Mouse (Mus musculus) hindbrain, postnatal 0 days (tissue): ENCODE data around the gene Lamb3. TPM values are rescaled to one million over a fixed set of nuclear protein-coding genes. Genes with fewer than 3 reads are reported as not detected.

ENCODE experiments used
- ATAC-seq: fragments of 200-750 bp; cut with Nextera tagmentation; 2 replicates; pipeline ENCODE4 v1.8.0; 2017; ENCODE audit warnings: mild to moderate bottlenecking, moderate TSS enrichment, moderate library complexity
- DNase-seq: peaks from one replicate; pipeline ENCODE4 v3.0.0-alpha.2; 2015; ENCODE audit warnings: low spot score
- H3K27ac ChIP-seq: fragments of 300-500 bp; sonication (generic); 2 replicates; pipeline ENCODE4 v1.5.1; 2014; ENCODE audit warnings: mild to moderate bottlenecking
- H3K27me3 ChIP-seq: fragments of 300-500 bp; sonication (generic); 2 replicates; pipeline ENCODE4 v1.6.1; 2014; ENCODE audit warnings: low read length, mixed read lengths; ENCODE audit not compliant: insufficient read depth
- H3K36me3 ChIP-seq: fragments of 300-500 bp; sonication (generic); 2 replicates; pipeline ENCODE4 v1.6.1; 2014; ENCODE audit warnings: low read length, mixed read lengths; ENCODE audit not compliant: insufficient read depth
- H3K4me1 ChIP-seq: fragments of 300-500 bp; sonication (generic); 2 replicates; pipeline ENCODE4 v1.6.1; 2014; ENCODE audit warnings: antibody characterized with exemption, low read length, mixed read lengths; ENCODE audit not compliant: insufficient read depth
- H3K4me2 ChIP-seq: fragments of 300-500 bp; sonication (generic); 2 replicates; pipeline ENCODE4 v1.6.1; 2014; ENCODE audit warnings: low read depth, mild to moderate bottlenecking, low read length, moderate library complexity, mixed read lengths
- H3K4me3 ChIP-seq: fragments of 300-500 bp; sonication (generic); 2 replicates; pipeline ENCODE4 v1.5.1; 2014; ENCODE audit warnings: low read length
- H3K9ac ChIP-seq: fragments of 300-500 bp; sonication (generic); replicated peaks from 2 replicates; pipeline ENCODE4 v1.6.1; 2014; ENCODE audit warnings: mild to moderate bottlenecking, low read length, moderate library complexity, mixed read lengths
- H3K9me3 ChIP-seq: fragments of 300-500 bp; sonication (generic); 2 replicates; pipeline ENCODE4 v1.6.1; 2016; ENCODE audit warnings: low read length, mixed read lengths
- CTCF ChIP-seq: IDR thresholded peaks from 2 replicates; pipeline ENCODE4 v1.5.1; 2016; ENCODE audit warnings: antibody characterized with exemption, control low read depth, low read depth
- WGBS: fragments of 180-500 bp; shearing (Covaris S2); extraction: QIAGEN DNeasy Blood & Tissue Kit; methylation state at CpG from one replicate; pipeline ENCODE4 v1.1.7; 2014; 5-methylcytosine and 5-hydroxymethylcytosine counted together
- polyA plus RNA-seq: library from polyadenylated mRNA; unstranded; fragments of >200 nt; fragmentation: Nextera tagmentation; extraction: Ambion mirVana; gene quantifications from 2 replicates; pipeline ENCODE4 v1.2.1, GENCODE M21; 2015
- total RNA-seq: library from RNA; depleted of rRNA; stranded (reverse); fragments of >200 nt; gene quantifications from 2 replicates; pipeline ENCODE4 v1.2.3, GENCODE M21; 2014; rRNA removed

Gene Lamb3
- total and polyA plus RNA-seq, 2 experiments from 2014 or later, result 0.36 to 1.3 TPM

- Histone ChIP-seq H3K27me3 (no peaks in the 10 kb centered on the region), H3K9me3 (no peaks in the 10 kb centered on the region), H3K4me3 (0 out of 2 replicates have a peak overlapping the region, but pooled peaks have one; percentile 15), H3K27ac (peak overlapping the region; percentile 22; the same call in 1 of the 2 replicates), H3K4me1 (peaks cover 8% of the 10 kb centered on the region), H3K36me3 (no peaks in the 10 kb centered on the region), H3K9ac (0 out of 2 replicates have a peak overlapping the region, but pooled peaks have one; percentile 7), H3K4me2 (peak overlapping the region; percentile 46)
- DNase-seq (peak; percentile 64), ATAC-seq (peak; percentile 65)
- TF ChIP-seq CTCF, result no peak
- WGBS, result 4% methylated on average over 8 of the region's 8 CpGs
These were observed 174.9 kb downstream of the Lamb3 start for GRCm38 (mm10) chr1:193382435-193382834.

GRCm38 (mm10) chr1:193382841-193383462 lies 175.5 kb downstream of the Lamb3 start:
- 5% methylated on average over 8 of the region's 8 CpGs for WGBS
- no peak overlapping the region for H3K27ac ChIP-seq
- no peaks in the 10 kb centered on the region for H3K27me3 ChIP-seq
- peak; percentile 41 for ATAC-seq
- no peaks in the 10 kb centered on the region for H3K9me3 ChIP-seq
- H3K9ac ChIP-seq, result no peak overlapping the region
- H3K4me1 ChIP-seq, result peaks cover 8% of the 10 kb centered on the region
- H3K36me3 ChIP-seq, result no peaks in the 10 kb centered on the region
- peak; percentile 80 for TF ChIP-seq CTCF
- H3K4me3 ChIP-seq, result 0 out of 2 replicates have a peak overlapping the region, but pooled peaks have one; percentile 15
- peak; percentile 71 for DNase-seq
- H3K4me2 ChIP-seq, result peak overlapping the region; percentile 46

GRCm38 (mm10) chr1:193386136-193386535 lies 178.6 kb downstream of the Lamb3 start:
- WGBS, result 1% methylated on average over 5 of the region's 5 CpGs
- Histone ChIP-seq H3K27ac (no peak overlapping the region), H3K9me3 (no peaks in the 10 kb centered on the region), H3K4me3 (no peak overlapping the region), H3K9ac (no peak overlapping the region), H3K4me1 (peaks cover 15% of the 10 kb centered on the region), H3K4me2 (no peak overlapping the region), H3K27me3 (no peaks in the 10 kb centered on the region), H3K36me3 (no peaks in the 10 kb centered on the region)
- DNase-seq, result peak; percentile 95
- peak; percentile 91 for TF ChIP-seq CTCF
- peak; percentile 44 for ATAC-seq

GRCm38 (mm10) chr1:193387241-193387640 lies 179.7 kb downstream of the Lamb3 start:
- TF ChIP-seq CTCF, result 0 out of 2 replicates have a peak, but pooled peaks have one; percentile 16
- no peak overlapping the region for H3K27ac ChIP-seq
- H3K36me3 ChIP-seq, result no peaks in the 10 kb centered on the region
- H3K4me1 ChIP-seq, result peaks cover 15% of the 10 kb centered on the region
- 42% methylated on average over 2 of the region's 2 CpGs for WGBS
- no peak overlapping the region for H3K4me3 ChIP-seq
- no peaks in the 10 kb centered on the region for H3K27me3 ChIP-seq
- DNase-seq (peak; percentile 43), ATAC-seq (no peak)
- no peaks in the 10 kb centered on the region for H3K9me3 ChIP-seq
- H3K9ac ChIP-seq, result no peak overlapping the region
- no peak overlapping the region for H3K4me2 ChIP-seq

GRCm38 (mm10) chr1:193389505-193389904 lies 182.0 kb downstream of the Lamb3 start:
- H3K9ac ChIP-seq, result no peak overlapping the region
- H3K4me3 ChIP-seq, result no peak overlapping the region
- H3K9me3 ChIP-seq, result no peaks in the 10 kb centered on the region
- H3K27me3 ChIP-seq, result no peaks in the 10 kb centered on the region
- H3K4me2 ChIP-seq, result no peak overlapping the region
- peaks cover 11% of the 10 kb centered on the region; the same call in 1 of the 2 replicates for H3K4me1 ChIP-seq
- H3K27ac ChIP-seq, result no peak overlapping the region
- peak; percentile 76 for DNase-seq
- no peaks in the 10 kb centered on the region for H3K36me3 ChIP-seq
- 6% methylated on average over 3 of the region's 3 CpGs for WGBS
- peak; percentile 61 for ATAC-seq
- TF ChIP-seq CTCF, result no peak

GRCm38 (mm10) chr1:193390004-193390403 lies 182.5 kb downstream of the Lamb3 start:
- 25% methylated on average over 12 of the region's 12 CpGs for WGBS
- no peak overlapping the region for H3K27ac ChIP-seq
- no peak for ATAC-seq

GRCm38 (mm10) chr1:193392266-193392665 lies 184.8 kb downstream of the Lamb3 start:
- ATAC-seq (no peak), DNase-seq (no peak)
- H3K4me2 ChIP-seq, result no peak overlapping the region
- H3K9ac ChIP-seq, result no peak overlapping the region
- TF ChIP-seq CTCF, result peak; percentile 47
- no peaks in the 10 kb centered on the region for H3K9me3 ChIP-seq
- H3K4me1 ChIP-seq, result 0 out of 2 replicates have a peak, but pooled peaks cover 7% of the 10 kb centered on the region
- H3K36me3 ChIP-seq, result no peaks in the 10 kb centered on the region
- WGBS, result 77% methylated on average over 3 of the region's 3 CpGs
- no peak overlapping the region for H3K4me3 ChIP-seq
- H3K27me3 ChIP-seq, result no peaks in the 10 kb centered on the region
- H3K27ac ChIP-seq, result no peak overlapping the region

More at GRCm38 (mm10) chr1:193390004-193390403, 182.5 kb downstream of the Lamb3 start:
- no peaks in the 10 kb centered on the region for H3K36me3 ChIP-seq
- no peak overlapping the region for H3K4me2 ChIP-seq
- no peaks in the 10 kb centered on the region for H3K27me3 ChIP-seq
- H3K4me3 ChIP-seq, result no peak overlapping the region
- TF ChIP-seq CTCF, result no peak
- DNase-seq, result no peak
- H3K9me3 ChIP-seq, result no peaks in the 10 kb centered on the region
- H3K9ac ChIP-seq, result no peak overlapping the region
- peaks cover 11% of the 10 kb centered on the region; the same call in 1 of the 2 replicates for H3K4me1 ChIP-seq

Other genes with a start within 250 kb of the Lamb3 start
- gene Syt14, start 171.9 kb upstream of the Lamb3 start, total RNA-seq, result 9.9 and 10.8 TPM in 2 replicates
- gene Syt14, start 171.9 kb upstream of the Lamb3 start, polyA plus RNA-seq, result 4.1 and 4.6 TPM in 2 replicates
- gene Diexf, start 77.4 kb upstream of the Lamb3 start, total RNA-seq, result 8.6 and 9.8 TPM in 2 replicates
- gene Diexf, start 77.4 kb upstream of the Lamb3 start, polyA plus RNA-seq, result 3.5 and 4.9 TPM in 2 replicates
- 0.47 and 0.78 TPM in 2 replicates for gene Irf6, start 54.6 kb upstream of the Lamb3 start, total RNA-seq
- 0.44 and 0.66 TPM in 2 replicates for gene Irf6, start 54.6 kb upstream of the Lamb3 start, polyA plus RNA-seq
- 11.2 and 14.8 TPM in 2 replicates for gene A130010J15Rik, start 39.7 kb upstream of the Lamb3 start, total RNA-seq
- gene A130010J15Rik, start 39.7 kb upstream of the Lamb3 start, polyA plus RNA-seq, result 8.7 and 8.9 TPM in 2 replicates
- 0.78 and 1.5 TPM in 2 replicates for gene Traf3ip3, start 6.0 kb upstream of the Lamb3 start, total RNA-seq
- gene Traf3ip3, start 6.0 kb upstream of the Lamb3 start, polyA plus RNA-seq, result 1.9 TPM in 2 replicates
- 2.3 and 2.5 TPM in 2 replicates for gene Hsd11b1, start 56.4 kb downstream of the Lamb3 start, total RNA-seq
- gene Hsd11b1, start 56.4 kb downstream of the Lamb3 start, polyA plus RNA-seq, result 2.5 and 2.7 TPM in 2 replicates
- 7.4 and 12.1 TPM in 2 replicates for gene G0s2, start 65.5 kb downstream of the Lamb3 start, total RNA-seq
- gene G0s2, start 65.5 kb downstream of the Lamb3 start, polyA plus RNA-seq, result 7.0 and 9.1 TPM in 2 replicates
- 32.9 and 34.6 TPM in 2 replicates for gene Camk1g, start 162.6 kb downstream of the Lamb3 start, total RNA-seq
- gene Camk1g, start 162.6 kb downstream of the Lamb3 start, polyA plus RNA-seq, result 30.9 and 35.1 TPM in 2 replicates